Mouse (Mus musculus) C2C12 (cell line): Measurements from ENCODE around the gene Usp25.

Experiments
- CEBPB ChIP-seq: IDR thresholded peaks from one replicate; pipeline ENCODE4 v1.6.1; 2011; ENCODE audit warnings: low read depth, mild to moderate bottlenecking, control low read depth, moderate library complexity
- CTCF ChIP-seq: IDR thresholded peaks from one replicate; pipeline ENCODE4 v1.5.1; 2011; ENCODE audit not compliant: control insufficient read depth, insufficient read depth, insufficient read length
- MAX ChIP-seq: IDR thresholded peaks from one replicate; pipeline ENCODE4 v1.6.1; 2011; ENCODE audit warnings: mild to moderate bottlenecking, control low read depth
- MYOD1 ChIP-seq: IDR thresholded peaks from one replicate; pipeline ENCODE4 v1.6.1; 2011; ENCODE audit warnings: low read depth; ENCODE audit not compliant: control insufficient read depth, insufficient read length
- MYOG ChIP-seq: IDR thresholded peaks from one replicate; pipeline ENCODE4 v1.6.1; 2011; ENCODE audit not compliant: control insufficient read depth, insufficient read length; ENCODE audit errors: extremely low read depth
- USF1 ChIP-seq: IDR thresholded peaks from one replicate; pipeline ENCODE4 v1.6.1; 2011; ENCODE audit warnings: low read depth, mild to moderate bottlenecking, control low read depth, moderate library complexity

GRCm38 (mm10) chr16:77034329-77034728 is 20.8 kb downstream of the Usp25 start:
- TF ChIP-seq CTCF = no peak
- no peak for TF ChIP-seq USF1
- no peak for TF ChIP-seq MYOD1
- TF ChIP-seq MYOG = no peak
- no peak for TF ChIP-seq MAX
- TF ChIP-seq CEBPB = no peak
